Mouse (Mus musculus) liver, adult 2 months (tissue): Measurements from ENCODE around the gene Pgbd5.

Source experiments
- CTCF ChIP-seq: fragments of 200-500 bp; IDR thresholded peaks from 2 replicates; pipeline ENCODE4 v1.5.1; 2011; ENCODE audit warnings: low read depth, low read length, control low read depth
- POLR2A ChIP-seq: fragments of 200-500 bp; IDR thresholded peaks from 2 replicates; pipeline ENCODE4 v1.6.1; 2011; ENCODE audit warnings: low read length, control low read depth; ENCODE audit not compliant: insufficient read depth; ENCODE audit errors: extremely low read depth

DNA sequence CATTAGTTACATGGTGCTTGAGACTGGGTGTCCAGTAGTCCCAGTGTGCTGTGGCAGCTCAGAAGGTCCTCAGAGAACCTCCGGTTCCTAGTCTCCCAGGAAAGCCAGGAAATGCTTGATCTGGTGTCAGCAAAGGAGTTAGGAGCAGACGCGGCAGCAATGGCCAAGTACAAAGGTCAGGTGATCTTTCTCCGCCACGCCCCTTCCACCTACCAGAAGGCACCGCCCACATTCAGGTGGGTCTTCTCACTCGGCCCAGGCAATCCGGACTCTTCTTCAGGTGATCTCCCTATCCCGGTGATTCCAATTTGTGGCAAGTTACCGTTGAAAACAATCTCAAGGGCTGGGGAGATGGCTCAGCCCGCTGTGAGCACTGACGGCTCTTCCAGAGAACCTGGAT, 20.2 kb upstream of the Pgbd5 start:
- no peak for TF ChIP-seq CTCF
- no peak for TF ChIP-seq POLR2A
